Mouse (Mus musculus) liver, embryonic 13.5 days (tissue): ENCODE results near the gene Tmem107. TPM values are rescaled to one million over a fixed set of nuclear protein-coding genes. Genes with fewer than 3 reads are reported as not detected.
A peak's percentile ranks its signal among the peaks of the same experiment; 100 is the strongest.

Experiments used
- ATAC-seq: fragments of 200-750 bp; cut with Nextera tagmentation; 2 replicates; pipeline ENCODE4 v1.8.0; 2017; ENCODE audit warnings: low read depth, mild to moderate bottlenecking, moderate number of reproducible peaks, moderate library complexity
- DNase-seq: peaks from one replicate; pipeline ENCODE4 v3.0.0; 2022
- H3K27ac ChIP-seq: fragments of 300-500 bp; sonication (generic); 2 replicates; pipeline ENCODE4 v1.5.1; 2015; ENCODE audit warnings: moderate library complexity, mild to moderate bottlenecking, inconsistent platforms
- H3K27me3 ChIP-seq: fragments of 300-500 bp; sonication (generic); 2 replicates; pipeline ENCODE4 v1.6.1; 2015; ENCODE audit warnings: mild to moderate bottlenecking, inconsistent platforms
- H3K36me3 ChIP-seq: fragments of 300-500 bp; sonication (generic); 2 replicates; pipeline ENCODE4 v1.6.1; 2015; ENCODE audit warnings: mild to moderate bottlenecking, inconsistent platforms
- H3K4me1 ChIP-seq: fragments of 300-500 bp; sonication (generic); replicated peaks from 2 replicates; pipeline ENCODE4 v1.6.1; 2015; ENCODE audit warnings: inconsistent platforms
- H3K4me2 ChIP-seq: fragments of 300-500 bp; sonication (generic); 2 replicates; pipeline ENCODE4 v1.6.1; 2015; ENCODE audit warnings: inconsistent platforms, mild to moderate bottlenecking, moderate library complexity
- H3K4me3 ChIP-seq: fragments of 300-500 bp; sonication (generic); replicated peaks from 2 replicates; pipeline ENCODE4 v1.5.1; 2015; ENCODE audit warnings: mild to moderate bottlenecking, inconsistent platforms
- H3K9ac ChIP-seq: fragments of 300-500 bp; sonication (generic); 2 replicates; pipeline ENCODE4 v1.6.1; 2015; ENCODE audit warnings: mild to moderate bottlenecking, inconsistent platforms
- H3K9me3 ChIP-seq: fragments of 300-500 bp; sonication (generic); replicated peaks from 2 replicates; pipeline ENCODE4 v1.6.1; 2016; ENCODE audit warnings: inconsistent platforms
- WGBS: fragments of 180-500 bp; shearing (Covaris S2); methylation state at CpG from one replicate; pipeline ENCODE4 v1.1.7; 2015; ENCODE audit not compliant: insufficient replicate concordance; 5-methylcytosine and 5-hydroxymethylcytosine counted together
- polyA plus RNA-seq: library from polyadenylated mRNA; unstranded; fragments of >200 nt; fragmentation: Nextera tagmentation; extraction: Ambion mirVana; gene quantifications from 2 replicates; pipeline ENCODE4 v1.2.1, GENCODE M21; 2015

The Tmem107 gene
- polyA plus RNA-seq, 1 experiment from 2014 or later = 30.8 TPM

DNA sequence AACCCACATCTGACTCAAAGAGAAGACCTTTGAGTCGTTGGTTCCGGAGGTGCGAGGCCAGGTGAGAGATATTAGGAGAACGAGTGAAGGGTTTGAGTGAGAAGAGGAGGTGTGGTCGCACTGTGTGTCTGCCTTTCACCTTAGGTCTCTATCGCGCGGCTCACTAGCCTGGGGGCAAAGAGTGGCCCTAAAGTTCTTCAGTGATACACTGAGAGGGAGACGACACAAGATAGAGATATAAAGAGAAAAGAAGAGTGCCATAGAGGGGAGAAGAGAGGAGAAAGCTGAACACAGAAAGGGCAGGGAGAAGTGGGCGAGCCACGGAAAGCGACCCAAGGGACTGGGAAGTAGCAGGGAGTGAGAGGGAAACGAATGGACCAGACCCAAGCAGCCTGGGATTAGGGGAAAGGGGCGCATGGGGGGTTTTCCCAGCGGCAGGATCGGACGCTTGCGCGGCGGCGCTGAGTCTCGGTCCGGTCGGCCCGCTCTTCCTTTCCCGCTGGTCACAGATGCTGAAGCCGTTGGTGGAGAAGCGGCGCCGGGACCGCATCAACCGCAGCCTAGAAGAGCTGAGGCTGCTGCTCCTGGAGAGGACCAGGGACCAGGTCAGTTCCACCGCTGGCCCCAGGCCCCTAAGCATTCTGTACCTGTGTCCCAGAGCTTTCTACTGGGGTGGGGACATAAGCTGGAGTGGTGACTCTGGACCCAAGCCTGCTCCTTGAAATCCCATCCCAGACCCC, 50.6 kb downstream of the Tmem107 start:
- peak overlapping the region; percentile 99 for H3K4me2 ChIP-seq
- H3K4me3 ChIP-seq = peak overlapping the region; percentile 74
- WGBS = under 1% methylated on average over 33 of the region's 33 CpGs
- H3K9me3 ChIP-seq = no peaks in the 10 kb centered on the region
- DNase-seq = no peak
- H3K27me3 ChIP-seq = peaks cover 47% of the 10 kb centered on the region
- no peak overlapping the region; the same call in 1 of the 2 replicates for H3K27ac ChIP-seq
- H3K9ac ChIP-seq = peak overlapping the region; percentile 75
- no peak for ATAC-seq
- H3K36me3 ChIP-seq = no peaks in the 10 kb centered on the region
- H3K4me1 ChIP-seq = peaks cover 74% of the 10 kb centered on the region

DNA sequence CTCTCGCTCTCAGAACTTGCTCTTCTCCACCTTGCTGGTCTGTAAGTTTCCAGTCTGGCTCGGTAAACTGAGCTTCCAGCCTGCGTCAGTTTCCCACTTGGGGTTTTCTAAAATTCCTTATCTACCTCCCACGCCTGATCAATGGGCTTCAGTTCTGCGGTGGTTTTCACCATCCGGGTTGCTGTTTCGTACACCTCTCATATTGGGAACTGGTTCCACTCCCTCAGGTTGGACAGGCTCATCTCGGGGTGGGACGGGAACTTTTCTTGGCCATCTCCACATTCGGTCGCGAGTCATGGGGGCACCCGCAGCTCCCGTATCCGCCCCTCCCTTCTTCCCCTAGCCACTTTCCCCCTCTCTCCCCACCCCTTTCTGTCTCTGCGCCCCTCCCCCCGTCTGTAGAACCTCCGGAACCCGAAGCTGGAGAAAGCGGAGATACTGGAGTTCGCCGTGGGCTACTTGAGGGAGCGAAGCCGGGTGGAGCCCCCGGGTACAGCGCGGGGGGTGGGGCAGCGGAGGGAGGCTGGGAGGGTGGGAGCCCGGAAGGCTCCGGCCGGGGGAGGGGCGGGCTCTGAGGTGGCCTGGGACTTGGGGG, 51.2 kb downstream of the Tmem107 start:
- Histone ChIP-seq H3K9me3 (no peaks in the 10 kb centered on the region), H3K27me3 (peaks cover 45% of the 10 kb centered on the region), H3K36me3 (no peaks in the 10 kb centered on the region), H3K4me2 (peak overlapping the region; percentile 99), H3K4me1 (peaks cover 79% of the 10 kb centered on the region), H3K27ac (peak overlapping the region; percentile 67), H3K4me3 (peak overlapping the region; percentile 74), H3K9ac (peak overlapping the region; percentile 75)
- DNase-seq (no peak), ATAC-seq (no peak)
- WGBS = under 1% methylated on average over 32 of the region's 32 CpGs

DNA sequence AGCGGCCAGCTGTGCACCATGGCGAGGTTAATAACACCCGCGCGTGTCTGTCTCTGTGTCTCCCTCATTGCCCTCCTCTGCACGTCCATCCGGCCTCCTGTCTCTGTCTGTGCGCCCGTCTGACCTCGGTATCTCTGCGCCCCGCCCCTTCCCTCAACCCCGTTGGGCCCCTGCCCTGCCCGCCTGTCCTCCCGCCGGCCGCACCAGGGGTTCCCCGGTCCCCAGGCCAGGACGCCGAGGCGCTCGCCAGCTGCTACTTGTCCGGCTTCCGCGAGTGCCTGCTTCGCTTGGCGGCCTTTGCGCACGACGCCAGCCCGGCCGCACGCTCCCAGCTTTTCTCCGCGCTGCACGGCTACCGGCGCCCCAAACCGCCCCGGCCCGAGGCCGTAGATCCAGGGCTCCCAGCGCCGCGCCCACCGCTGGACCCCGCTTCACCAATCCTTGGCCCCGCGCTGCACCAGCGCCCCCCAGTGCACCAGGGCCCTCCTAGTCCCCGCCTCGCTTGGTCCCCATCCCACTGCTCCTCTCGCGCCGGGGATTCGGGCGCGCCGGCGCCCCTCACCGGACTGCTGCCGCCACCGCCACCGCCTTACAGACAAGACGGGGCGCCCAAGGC, 51.8 kb downstream of the Tmem107 start, which contains the start of gene 9130213A22Rik:
Gene 9130213A22Rik (minus strand): TSS at position 254 of the 616 bp plus-strand sequence.
- Histone ChIP-seq H3K27me3 (peaks cover 49% of the 10 kb centered on the region), H3K9ac (peak within 1 kb of the TSS; percentile 75), H3K4me2 (peak within 1 kb of the TSS; percentile 99), H3K4me1 (peaks cover 76% of the 10 kb centered on the region), H3K9me3 (no peaks in the 10 kb centered on the region), H3K4me3 (peak within 1 kb of the TSS; percentile 74), H3K36me3 (no peaks in the 10 kb centered on the region), H3K27ac (peak within 1 kb of the TSS; percentile 67)
- ATAC-seq = peak; percentile 34
- DNase-seq = peak; percentile 73
- under 1% methylated on average over 66 of the region's 66 CpGs for WGBS

Other genes with a start within 250 kb of the Tmem107 start
- 35.5 and 40.0 TPM in 2 replicates for gene Ndel1, start 198.9 kb upstream of the Tmem107 start, polyA plus RNA-seq
- 0.08 and 0.09 TPM in 2 replicates for gene Rnf222, start 182.3 kb upstream of the Tmem107 start, polyA plus RNA-seq
- 881 and 895 TPM in 2 replicates for gene Rpl26, start 169.2 kb upstream of the Tmem107 start, polyA plus RNA-seq
- not detected in 2 replicates for gene Odf4, start 143.7 kb upstream of the Tmem107 start, polyA plus RNA-seq
- 1.4 and 1.5 TPM in 2 replicates for gene Arhgef15, start 113.3 kb upstream of the Tmem107 start, polyA plus RNA-seq
- gene Slc25a35, start 102.7 kb upstream of the Tmem107 start, polyA plus RNA-seq = 0.47 and 0.57 TPM in 2 replicates
- gene Rangrf, start 95.6 kb upstream of the Tmem107 start, polyA plus RNA-seq = 52.4 and 53.5 TPM in 2 replicates
- 32.4 and 33.2 TPM in 2 replicates for gene Pfas, start 62.3 kb upstream of the Tmem107 start, polyA plus RNA-seq
- 16.9 and 20.3 TPM in 2 replicates for gene Ctc1, start 54.9 kb upstream of the Tmem107 start, polyA plus RNA-seq
- gene Aurkb, start 25.2 kb upstream of the Tmem107 start, polyA plus RNA-seq = 116 and 123 TPM in 2 replicates
- gene Borcs6, start 11.1 kb upstream of the Tmem107 start, polyA plus RNA-seq = 3.5 TPM in 2 replicates
- gene Vamp2, start 17.7 kb downstream of the Tmem107 start, polyA plus RNA-seq = 12.5 and 15.9 TPM in 2 replicates
- 1.9 TPM in 2 replicates for gene Per1, start 24.4 kb downstream of the Tmem107 start, polyA plus RNA-seq
- gene Hes7, start 49.6 kb downstream of the Tmem107 start, polyA plus RNA-seq = 0.17 and 0.18 TPM in 2 replicates
- 0.09 TPM in 1 of 2 replicates, not detected in the other for gene 9130213A22Rik, start 51.8 kb downstream of the Tmem107 start, polyA plus RNA-seq
- gene Aloxe3, start 55.1 kb downstream of the Tmem107 start, polyA plus RNA-seq = 0.06 TPM in 1 of 2 replicates, not detected in the other
- gene Alox12b, start 86.2 kb downstream of the Tmem107 start, polyA plus RNA-seq = not detected in 2 replicates
- gene Alox8, start 127.0 kb downstream of the Tmem107 start, polyA plus RNA-seq = 0.20 TPM in 1 of 2 replicates, not detected in the other
- gene Gucy2e, start 166.2 kb downstream of the Tmem107 start, polyA plus RNA-seq = not detected in 2 replicates